Mouse (Mus musculus): ENCODE results near the gene Ildr2. TPM values are rescaled to one million over a fixed set of nuclear protein-coding genes. Genes with fewer than 3 reads are reported as not detected.

Gene Ildr2
- polyA plus RNA-seq (2012; ENCODE audit: insufficient read depth, insufficient read length, low replicate concordance, missing spikeins), result 36.7 and 55.3 TPM in 2 replicates

DNA sequence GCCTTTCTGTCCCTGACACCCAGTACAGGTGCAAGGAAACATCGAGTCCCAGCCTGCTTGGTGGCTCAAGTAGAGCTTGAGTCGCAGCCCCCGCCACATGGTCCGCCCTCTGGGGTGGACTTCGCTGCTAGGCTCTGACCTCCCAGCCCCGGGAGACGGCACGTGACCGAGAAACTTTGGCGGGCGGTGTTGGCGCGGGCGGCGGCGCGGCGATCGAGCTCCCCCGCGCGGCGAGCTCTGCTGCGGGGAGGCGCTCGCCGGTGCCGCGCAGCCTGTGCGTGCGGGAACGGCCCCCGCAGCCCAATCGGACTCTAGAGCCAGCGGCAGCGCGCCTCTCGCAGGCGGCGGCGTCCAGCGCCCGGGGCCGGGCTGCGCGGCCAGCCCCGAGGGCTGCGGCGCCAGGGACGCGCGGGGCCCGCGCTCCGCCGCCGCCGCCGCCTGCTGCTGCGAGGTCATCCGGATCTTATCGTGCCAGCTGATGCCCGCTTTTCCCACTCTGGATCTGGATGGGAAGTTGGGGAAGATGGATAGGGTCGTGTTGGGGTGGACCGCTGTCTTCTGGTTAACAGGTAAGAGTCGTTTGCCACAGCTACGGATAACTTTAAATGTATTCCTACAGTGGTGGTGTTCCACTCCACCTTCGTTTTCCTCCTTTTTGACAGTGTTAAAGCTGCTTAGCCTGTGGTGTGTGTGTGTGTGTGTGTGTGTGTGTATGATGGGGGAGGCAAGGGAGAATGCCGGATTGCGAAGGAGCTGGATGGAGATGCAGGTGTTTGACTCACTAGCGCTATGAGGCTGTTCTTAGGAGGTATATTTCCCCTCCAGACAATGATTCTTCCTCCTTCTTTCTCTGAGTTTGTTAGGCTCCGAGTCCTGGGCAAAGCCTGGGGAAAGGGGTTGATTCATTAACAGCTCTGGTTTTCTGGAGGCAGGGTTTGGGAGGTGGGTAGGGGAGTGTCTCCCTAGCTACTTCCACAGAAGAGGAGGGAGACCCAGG lies at the start of gene Ildr2:
TSS of gene Ildr2 (plus strand) at position 242 of the 997 bp plus-strand sequence.
- WGBS, result 3% methylated on average over 72 of the region's 72 CpGs
- TF ChIP-seq POLR2A (IDR thresholded peaks at IDR 0.05; ENCODE audit: insufficient read depth, low read depth, low read length) (peak; percentile 61; the same call in 1 of the 2 replicates), CTCF (IDR thresholded peaks at IDR 0.05; ENCODE audit: insufficient read depth, low read depth, low read length) (peak; percentile 37; the same call in 1 of the 2 replicates)
- peak within 1 kb of the TSS; percentile 94 for H3K27ac ChIP-seq (ENCODE audit: insufficient read depth, low read depth, low read length)

DNA sequence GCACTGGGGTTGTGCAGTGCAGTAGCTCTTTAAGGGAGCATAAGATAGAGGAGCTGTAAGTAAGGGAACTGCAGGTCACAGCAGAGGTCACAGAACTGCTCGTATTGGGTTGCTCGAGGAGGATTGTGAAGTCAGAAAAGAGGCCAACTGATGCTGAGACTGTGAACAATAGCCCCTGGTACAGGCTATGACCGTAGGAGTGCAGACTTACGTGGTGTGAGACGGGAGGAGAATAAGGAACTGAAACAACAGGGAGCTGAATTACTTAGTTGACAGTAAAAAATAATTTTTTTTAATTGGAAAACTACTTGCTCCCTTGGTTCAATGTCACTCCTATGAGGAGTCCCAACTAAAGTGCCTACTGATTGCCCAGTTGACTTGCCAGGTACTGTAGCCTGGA lies 49.8 kb upstream of the Ildr2 start:
- Histone ChIP-seq H3K27ac (ENCODE audit: insufficient read depth, low read depth, low read length) (no peak overlapping the region), H3K4me3 (ENCODE audit: insufficient read depth, low read depth, low read length) (no peak overlapping the region), H3K4me1 (ENCODE audit: control insufficient read depth, insufficient read depth, low read length) (no peaks in the 10 kb centered on the region)
- WGBS, result 68% methylated on average over 5 of the region's 5 CpGs
- no peak for TF ChIP-seq POLR2A (IDR thresholded peaks at IDR 0.05; ENCODE audit: insufficient read depth, low read depth, low read length)
- no peak for TF ChIP-seq CTCF (IDR thresholded peaks at IDR 0.05; ENCODE audit: insufficient read depth, low read depth, low read length)

More for the DNA sequence above, at the start of gene Ildr2:
- peak within 1 kb of the TSS; percentile 76 for H3K4me3 ChIP-seq (ENCODE audit: insufficient read depth, low read depth, low read length)
- H3K4me1 ChIP-seq (ENCODE audit: control insufficient read depth, insufficient read depth, low read length), result peaks cover 9% of the 10 kb centered on the region

DNA sequence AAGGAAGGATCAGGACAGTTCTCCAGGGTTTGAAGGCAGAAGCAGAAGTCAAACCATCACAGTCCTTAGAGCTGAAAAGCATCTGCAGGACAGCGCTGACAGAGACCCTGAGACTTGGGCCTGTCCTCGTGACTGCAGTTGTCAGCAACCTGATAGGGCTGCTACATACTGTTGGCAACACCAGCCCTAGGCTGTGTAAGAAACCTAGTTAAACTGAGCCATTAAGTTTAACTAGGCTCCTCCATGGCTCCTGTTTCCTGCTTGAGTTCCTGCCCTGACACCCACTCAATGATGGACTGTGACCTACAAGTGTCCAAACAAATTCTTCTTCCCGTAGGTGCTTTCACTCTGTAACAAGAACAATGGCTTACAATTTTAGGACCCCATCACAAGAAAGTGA lies 48.8 kb upstream of the Ildr2 start:
- TF ChIP-seq CTCF (IDR thresholded peaks at IDR 0.05; ENCODE audit: insufficient read depth, low read depth, low read length) (no peak), POLR2A (IDR thresholded peaks at IDR 0.05; ENCODE audit: insufficient read depth, low read depth, low read length) (no peak)
- 90% methylated on average over 3 of the region's 3 CpGs for WGBS
- H3K4me1 ChIP-seq (ENCODE audit: control insufficient read depth, insufficient read depth, low read length), result no peaks in the 10 kb centered on the region
- H3K4me3 ChIP-seq (ENCODE audit: insufficient read depth, low read depth, low read length), result no peak overlapping the region
- no peak overlapping the region for H3K27ac ChIP-seq (ENCODE audit: insufficient read depth, low read depth, low read length)

DNA sequence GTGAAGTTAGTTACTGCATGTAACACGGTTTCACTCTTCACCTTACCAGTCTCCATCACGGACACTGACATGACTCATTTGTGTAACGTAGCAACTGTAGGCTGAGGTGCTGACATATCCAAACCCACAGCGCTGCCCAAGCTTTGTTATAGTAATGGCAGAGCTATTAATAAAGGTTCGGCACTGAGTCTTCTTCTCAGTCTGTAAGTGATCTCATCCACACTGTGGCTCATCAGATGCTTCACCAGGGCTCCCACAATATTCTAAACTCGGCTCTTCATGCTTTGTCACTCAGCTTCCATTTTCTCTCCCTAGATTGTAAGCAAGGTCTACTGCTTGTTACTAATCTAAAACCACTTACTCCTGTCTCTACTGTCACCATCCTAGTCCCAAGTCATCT lies 44.6 kb upstream of the Ildr2 start:
- TF ChIP-seq CTCF (IDR thresholded peaks at IDR 0.05; ENCODE audit: insufficient read depth, low read depth, low read length), result no peak
- no peak for TF ChIP-seq POLR2A (IDR thresholded peaks at IDR 0.05; ENCODE audit: insufficient read depth, low read depth, low read length)
- Histone ChIP-seq H3K4me1 (ENCODE audit: control insufficient read depth, insufficient read depth, low read length) (no peaks in the 10 kb centered on the region), H3K4me3 (ENCODE audit: insufficient read depth, low read depth, low read length) (no peak overlapping the region), H3K27ac (ENCODE audit: insufficient read depth, low read depth, low read length) (no peak overlapping the region)
- 47% methylated on average over 6 of the region's 6 CpGs for WGBS

DNA sequence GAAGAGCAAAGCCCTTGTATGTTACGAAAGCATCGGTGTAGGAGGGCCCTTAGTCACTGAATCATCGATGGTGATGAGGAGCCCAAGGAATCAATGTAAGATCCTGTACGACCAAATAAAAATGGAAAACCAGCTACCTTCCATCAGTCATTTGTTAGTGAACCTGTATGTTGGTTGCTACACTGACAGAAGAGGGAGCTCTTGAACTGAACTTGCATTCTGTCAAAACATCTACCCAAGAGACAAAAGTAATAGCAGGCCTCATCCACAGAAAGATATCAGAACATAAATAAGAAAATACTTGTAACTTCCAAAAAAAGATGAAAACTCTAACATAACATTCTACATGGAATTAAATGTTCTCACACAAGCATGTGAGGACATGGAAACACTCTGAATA lies 39.8 kb upstream of the Ildr2 start:
- no peaks in the 10 kb centered on the region for H3K4me1 ChIP-seq (ENCODE audit: control insufficient read depth, insufficient read depth, low read length)
- WGBS, result 67% methylated on average over 4 of the region's 4 CpGs
- no peak overlapping the region for H3K4me3 ChIP-seq (ENCODE audit: insufficient read depth, low read depth, low read length)
- TF ChIP-seq CTCF (IDR thresholded peaks at IDR 0.05; ENCODE audit: insufficient read depth, low read depth, low read length), result no peak
- no peak for TF ChIP-seq POLR2A (IDR thresholded peaks at IDR 0.05; ENCODE audit: insufficient read depth, low read depth, low read length)
- H3K27ac ChIP-seq (ENCODE audit: insufficient read depth, low read depth, low read length), result no peak overlapping the region

DNA sequence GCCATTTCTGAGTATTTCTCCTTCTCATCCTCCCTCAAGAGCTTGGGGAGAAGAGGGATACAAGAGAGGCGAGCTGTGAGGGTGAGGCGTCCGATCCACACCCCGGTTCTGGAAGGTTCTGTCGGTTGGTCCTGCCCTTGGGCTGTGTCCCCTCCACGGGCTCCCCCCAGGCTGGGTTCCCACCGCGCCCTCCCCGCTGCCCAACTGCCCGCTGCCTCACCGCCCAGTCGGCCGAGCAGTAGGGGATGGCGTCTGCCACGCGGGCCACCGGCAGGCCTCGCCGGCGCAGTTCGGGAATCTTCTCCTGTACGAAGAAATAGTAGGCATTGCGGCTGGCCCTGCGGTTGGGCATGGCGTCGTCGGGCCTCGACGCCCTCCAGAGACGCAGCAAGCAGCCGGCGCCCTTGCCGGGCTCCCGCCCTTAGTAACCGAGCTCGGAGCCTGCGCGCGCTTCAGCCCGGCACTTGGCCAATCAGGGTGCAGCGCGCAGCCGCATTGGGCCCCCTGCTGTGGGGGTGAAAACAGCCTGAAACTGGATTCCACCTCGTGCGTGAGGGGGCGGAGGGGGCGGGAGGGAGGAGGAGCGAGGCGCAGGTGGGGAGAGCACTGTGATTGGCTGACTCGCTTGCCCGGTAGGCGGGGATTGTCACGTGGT lies 15.5 kb upstream of the Ildr2 start, which contains the start of gene Mael:
TSS of gene Mael (minus strand) at position 433 of the 655 bp plus-strand sequence.
- Histone ChIP-seq H3K4me3 (ENCODE audit: insufficient read depth, low read depth, low read length) (no peak within 1 kb of the TSS), H3K4me1 (ENCODE audit: control insufficient read depth, insufficient read depth, low read length) (no peaks in the 10 kb centered on the region), H3K27ac (ENCODE audit: insufficient read depth, low read depth, low read length) (no peak within 1 kb of the TSS)
- TF ChIP-seq CTCF (IDR thresholded peaks at IDR 0.05; ENCODE audit: insufficient read depth, low read depth, low read length) (no peak), POLR2A (IDR thresholded peaks at IDR 0.05; ENCODE audit: insufficient read depth, low read depth, low read length) (no peak)
- 90% methylated on average over 53 of the region's 53 CpGs for WGBS

DNA sequence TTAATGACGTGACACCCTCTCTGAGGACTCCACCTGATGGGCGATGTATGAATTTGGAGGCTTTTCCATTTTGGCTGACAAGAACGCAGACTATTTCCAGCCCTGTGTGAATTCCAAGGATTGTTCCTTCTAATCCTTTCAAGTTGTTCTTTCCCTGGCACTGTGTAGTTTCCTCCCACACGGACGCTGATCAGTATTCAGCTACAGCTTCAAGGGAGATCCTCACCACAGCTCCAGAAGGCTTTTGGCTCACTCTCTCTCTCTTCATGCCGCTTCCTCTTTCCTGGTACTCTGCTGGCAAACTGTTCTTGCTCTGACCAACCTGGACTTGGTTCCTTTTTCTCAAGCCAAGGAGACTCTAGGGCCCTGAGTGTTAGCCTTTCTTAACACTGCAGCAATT lies 9.7 kb upstream of the Ildr2 start:
- Histone ChIP-seq H3K4me1 (ENCODE audit: control insufficient read depth, insufficient read depth, low read length) (no peaks in the 10 kb centered on the region), H3K4me3 (ENCODE audit: insufficient read depth, low read depth, low read length) (no peak overlapping the region), H3K27ac (ENCODE audit: insufficient read depth, low read depth, low read length) (peak overlapping the region; percentile 63)
- 18% methylated on average over 6 of the region's 6 CpGs for WGBS
- TF ChIP-seq POLR2A (IDR thresholded peaks at IDR 0.05; ENCODE audit: insufficient read depth, low read depth, low read length) (no peak), CTCF (IDR thresholded peaks at IDR 0.05; ENCODE audit: insufficient read depth, low read depth, low read length) (no peak)

DNA sequence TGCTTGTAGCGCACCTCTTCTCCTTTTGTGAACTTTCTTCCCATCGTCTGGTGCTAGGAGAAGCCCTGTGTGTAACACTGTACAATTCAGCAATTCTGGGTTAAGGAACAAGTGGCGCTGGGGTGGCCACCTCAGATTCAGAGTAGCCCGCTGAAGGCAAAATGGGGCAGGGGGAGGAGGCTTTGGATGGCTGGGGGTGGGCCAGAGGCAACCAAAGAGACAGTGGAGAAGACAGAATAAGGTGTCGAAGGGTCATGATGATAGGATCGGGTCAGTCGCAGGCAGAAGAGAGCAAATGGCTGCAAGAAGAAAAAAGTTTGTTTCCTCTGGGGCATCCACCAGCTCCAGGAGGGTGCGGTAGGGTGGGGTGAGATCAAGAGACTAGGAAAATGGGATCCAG lies 1.2 kb downstream of the Ildr2 start:
- whole genome bisulfite sequencing, result 32% methylated on average over 8 of the region's 8 CpGs
- H3K4me3 ChIP-seq (ENCODE audit: insufficient read depth, low read depth, low read length), result peak overlapping the region; percentile 76
- peaks cover 13% of the 10 kb centered on the region for H3K4me1 ChIP-seq (ENCODE audit: control insufficient read depth, insufficient read depth, low read length)
- H3K27ac ChIP-seq (ENCODE audit: insufficient read depth, low read depth, low read length), result peak overlapping the region; percentile 94
- TF ChIP-seq POLR2A (IDR thresholded peaks at IDR 0.05; ENCODE audit: insufficient read depth, low read depth, low read length) (no peak), CTCF (IDR thresholded peaks at IDR 0.05; ENCODE audit: insufficient read depth, low read depth, low read length) (no peak)

DNA sequence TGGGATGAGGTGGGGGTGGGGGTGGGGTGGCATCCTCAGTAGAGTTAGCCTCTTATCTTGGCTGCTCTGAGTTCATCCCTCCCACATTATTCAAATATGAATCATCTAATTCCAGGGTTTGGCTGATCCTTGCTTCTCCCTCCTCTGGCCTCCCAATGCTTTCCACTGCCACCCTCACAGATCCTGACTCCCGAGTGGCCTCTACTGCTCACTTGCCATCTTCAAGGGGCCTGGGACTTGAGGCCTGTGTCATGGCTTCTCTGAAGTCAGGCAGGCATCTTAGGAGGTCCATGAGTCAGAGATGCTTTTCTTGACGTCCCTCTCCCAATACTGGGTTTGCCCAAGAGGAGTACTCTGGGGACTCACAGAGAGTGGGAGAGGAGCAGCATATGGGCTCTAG lies 1.7 kb downstream of the Ildr2 start:
- 26% methylated on average over 2 of the region's 2 CpGs for WGBS
- Histone ChIP-seq H3K27ac (ENCODE audit: insufficient read depth, low read depth, low read length) (peak overlapping the region; percentile 90), H3K4me3 (ENCODE audit: insufficient read depth, low read depth, low read length) (peak overlapping the region; percentile 76), H3K4me1 (ENCODE audit: control insufficient read depth, insufficient read depth, low read length) (peaks cover 13% of the 10 kb centered on the region)
- TF ChIP-seq CTCF (IDR thresholded peaks at IDR 0.05; ENCODE audit: insufficient read depth, low read depth, low read length), result no peak
- no peak for TF ChIP-seq POLR2A (IDR thresholded peaks at IDR 0.05; ENCODE audit: insufficient read depth, low read depth, low read length)

All from olfactory bulb, adult 2 months (tissue).